ENCODE assay signal across 10 mouse cellular contexts in the genomic region with DNA sequence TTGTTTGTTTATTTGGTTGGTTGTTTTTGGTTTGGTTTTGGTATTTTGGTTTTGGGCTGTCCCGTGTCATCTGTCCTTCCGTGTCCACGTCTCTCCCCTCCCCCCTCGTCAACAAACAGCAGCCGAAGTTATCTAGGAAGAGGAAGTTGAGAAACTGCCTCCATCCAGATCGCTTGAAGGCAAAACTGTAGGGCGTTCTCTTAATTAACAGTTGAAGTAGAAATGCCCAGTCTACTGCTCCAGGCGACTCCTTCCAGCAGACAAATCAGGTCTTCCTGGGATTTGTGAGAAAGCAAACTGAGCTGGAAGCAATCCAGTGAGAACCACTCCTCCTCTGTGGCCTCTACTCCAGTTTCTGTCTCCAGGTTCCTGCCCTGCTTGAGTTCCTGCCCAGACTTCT.
DNase-seq lines count a peak whose midpoint lies in the region; ATAC-seq and TF ChIP-seq lines count a peak whose summit lies in the region.
"Had no signal": no experiment of that assay in that cellular context is flagged by ENCODE, and none has a peak within 500 bp of the region (broad histone marks: within the 10 kb centered on the region; RNA-seq: fewer than 3 reads in every experiment).

No protein-coding gene starts in this region.

- intact Hi-C loops in left cerebral cortex, postnatal 14 days (cut with DNase I): no loop called here

- no peaks in the 10 kb centered on the region for H3K27me3 ChIP-seq in heart, embryonic 10.5 days (ENCODE audit: insufficient read depth, poor library complexity, severe bottlenecking)
- H3K27me3 ChIP-seq in spleen, adult 2 months (ENCODE audit: control insufficient read depth, insufficient read depth, low read length): no peaks in the 10 kb centered on the region
- H3K27me3 ChIP-seq in liver, embryonic 11.5 days (replicated peaks; ENCODE audit: control insufficient read depth, insufficient read depth, low read length): no peaks in the 10 kb centered on the region
- no peaks in the 10 kb centered on the region for H3K27me3 ChIP-seq in splenic B cell, adult 2 months (ENCODE audit: control insufficient read depth, insufficient read depth, low read length, poor library complexity, severe bottlenecking)
- H3K27me3 ChIP-seq: forebrain, embryonic 15.5 days; neural tube, embryonic 13.5 days had no signal

- H3K36me3 ChIP-seq in heart, embryonic 10.5 days: no peaks in the 10 kb centered on the region
- H3K36me3 ChIP-seq in spleen, adult 2 months (ENCODE audit: control insufficient read depth, insufficient read depth, low read length): no peaks in the 10 kb centered on the region
- H3K36me3 ChIP-seq in liver, embryonic 11.5 days (ENCODE audit: control insufficient read depth, insufficient read depth, low read length): no peaks in the 10 kb centered on the region
- H3K36me3 ChIP-seq in splenic B cell, adult 2 months (ENCODE audit: control insufficient read depth, insufficient read depth, low read length, poor library complexity, severe bottlenecking): no peaks in the 10 kb centered on the region
- H3K36me3 ChIP-seq: forebrain, embryonic 15.5 days; neural tube, embryonic 13.5 days had no signal

- peak overlapping the region; percentile 30 for H3K4me2 ChIP-seq in liver, embryonic 11.5 days
- H3K4me2 ChIP-seq: forebrain, embryonic 15.5 days; neural tube, embryonic 13.5 days had no signal

- 0 out of 2 replicates have a peak, but pooled peaks cover 4% of the 10 kb centered on the region for H3K4me1 ChIP-seq in heart, embryonic 10.5 days
- H3K4me1 ChIP-seq in spleen, adult 2 months (ENCODE audit: control insufficient read depth, insufficient read depth, insufficient read length): peaks cover 3% of the 10 kb centered on the region; the same call in 1 of the 2 replicates
- H3K4me1 ChIP-seq in liver, embryonic 11.5 days (replicated peaks; ENCODE audit: control insufficient read depth, insufficient read depth, low read length): no peaks in the 10 kb centered on the region
- H3K4me1 ChIP-seq: forebrain, embryonic 15.5 days; neural tube, embryonic 13.5 days had no signal

- 50% methylated on average over 8 of the region's 8 CpGs for WGBS in heart, embryonic 10.5 days
- 4% methylated on average over 8 of the region's 8 CpGs for WGBS in spleen, adult 2 months
- 28% methylated on average over 8 of the region's 8 CpGs for WGBS in liver, embryonic 11.5 days

- TF ChIP-seq CTCF in spleen, adult 2 months (IDR thresholded peaks at IDR 0.05; ENCODE audit: extremely low read depth, insufficient read depth, insufficient read length, insufficient replicate concordance): no peak

- no peak overlapping the region; the same call in 1 of the 2 replicates for H3K27ac ChIP-seq in heart, embryonic 10.5 days
- peak overlapping the region; percentile 12; the same call in 1 of the 2 replicates for H3K27ac ChIP-seq in spleen, adult 2 months (ENCODE audit: insufficient read depth, low read length)
- no peak overlapping the region for H3K27ac ChIP-seq in liver, embryonic 11.5 days (ENCODE audit: low read depth, low read length)
- H3K27ac ChIP-seq: forebrain, embryonic 15.5 days; neural tube, embryonic 13.5 days had no signal

- H3K4me3 ChIP-seq in heart, embryonic 10.5 days: no peak overlapping the region
- H3K4me3 ChIP-seq in spleen, adult 2 months (ENCODE audit: extremely low read depth, insufficient read depth, insufficient read length): no peak overlapping the region
- no peak overlapping the region for H3K4me3 ChIP-seq in liver, embryonic 11.5 days (ENCODE audit: low read depth, low read length)
- H3K4me3 ChIP-seq: forebrain, embryonic 15.5 days; neural tube, embryonic 13.5 days had no signal

- H3K9me3 ChIP-seq in heart, embryonic 10.5 days: no peaks in the 10 kb centered on the region
- H3K9me3 ChIP-seq in liver, embryonic 11.5 days (ENCODE audit: control insufficient read depth, low read length): no peaks in the 10 kb centered on the region
- H3K9me3 ChIP-seq: forebrain, embryonic 15.5 days; neural tube, embryonic 13.5 days had no signal

- no peak; the same call in 1 of the 2 replicates for TF ChIP-seq POLR2A in spleen, adult 2 months (IDR thresholded peaks at IDR 0.05; ENCODE audit: low read depth, low read length)

- no peak overlapping the region for H3K9ac ChIP-seq in liver, embryonic 11.5 days (ENCODE audit: low read depth, low read length)
- H3K9ac ChIP-seq: forebrain, embryonic 15.5 days; neural tube, embryonic 13.5 days had no signal

- peak; percentile 93 for DNase-seq in heart, adult 11 months
- no peak for DNase-seq in heart, embryonic 10.5 days (ENCODE audit: low spot score)
- DNase-seq in spleen, adult 2 months (ENCODE audit: low read depth in 1 of 2, low spot score in 2 of 2): peak in 1 of 2 experiments; percentile 19
- no peak for DNase-seq in spleen, postnatal 14 days (ENCODE audit: low spot score in 2 of 2)
- no peak for DNase-seq in liver, embryonic 11.5 days (ENCODE audit: low spot score)
- peak; percentile 56 for DNase-seq in splenic B cell, adult 2 months (ENCODE audit: low read depth, low spot score)
- no peak for DNase-seq in left cerebral cortex, postnatal 14 days (ENCODE audit: low spot score in 2 of 2)
- no peak for DNase-seq in left cerebral cortex, adult 11 months (ENCODE audit: low spot score)

- peak; percentile 53 for ATAC-seq in liver, embryonic 11.5 days (replicated peaks; ENCODE audit: low FRiP score)
- ATAC-seq: forebrain, embryonic 15.5 days had no signal

Comparison
In these comparisons a context has a peak if more than half of its experiments do, and no peak if none do; other contexts are left out.
1. DNase-seq: peak in heart, adult 11 months (single experiment) and splenic B cell, adult 2 months (single experiment); none in heart, embryonic 10.5 days (single experiment), spleen, postnatal 14 days (0 of 2), liver, embryonic 11.5 days (single experiment), left cerebral cortex, postnatal 14 days (0 of 2) and left cerebral cortex, adult 11 months (single experiment).